Mouse (Mus musculus) embryonic facial prominence, embryonic 15.5 days (tissue): Measurements from ENCODE around the gene Fgfr1op. TPM values are rescaled to one million over a fixed set of nuclear protein-coding genes. Genes with fewer than 3 reads are reported as not detected.

Source experiments
- ATAC-seq: fragments of 200-750 bp; cut with Nextera tagmentation; 2 replicates; pipeline ENCODE4 v1.8.0; 2017; ENCODE audit warnings: low read depth, moderate TSS enrichment; ENCODE audit not compliant: insufficient number of reproducible peaks, low FRiP score, low TSS enrichment
- H3K27ac ChIP-seq: fragments of 300-500 bp; sonication (generic); replicated peaks from 2 replicates; pipeline ENCODE4 v1.5.1; 2015; ENCODE audit warnings: mild to moderate bottlenecking, inconsistent platforms
- H3K27me3 ChIP-seq: fragments of 300-500 bp; sonication (generic); 2 replicates; pipeline ENCODE4 v1.6.1; 2015; ENCODE audit warnings: inconsistent platforms
- H3K36me3 ChIP-seq: fragments of 300-500 bp; sonication (generic); 2 replicates; pipeline ENCODE4 v1.6.1; 2015; ENCODE audit warnings: mild to moderate bottlenecking, inconsistent platforms
- H3K4me1 ChIP-seq: fragments of 300-500 bp; sonication (generic); 2 replicates; pipeline ENCODE4 v1.6.1; 2015; ENCODE audit warnings: inconsistent platforms
- H3K4me2 ChIP-seq: fragments of 300-500 bp; sonication (generic); replicated peaks from 2 replicates; pipeline ENCODE4 v1.6.1; 2015; ENCODE audit warnings: mild to moderate bottlenecking, inconsistent platforms
- H3K4me3 ChIP-seq: fragments of 300-500 bp; sonication (generic); replicated peaks from 2 replicates; pipeline ENCODE4 v1.5.1; 2015; ENCODE audit warnings: mild to moderate bottlenecking, inconsistent platforms
- H3K9ac ChIP-seq: fragments of 300-500 bp; sonication (generic); 2 replicates; pipeline ENCODE4 v1.6.1; 2015; ENCODE audit warnings: inconsistent platforms
- H3K9me3 ChIP-seq: fragments of 300-500 bp; sonication (generic); replicated peaks from 2 replicates; pipeline ENCODE4 v1.6.1; 2016; ENCODE audit warnings: inconsistent platforms
- WGBS: fragments of 180-500 bp; shearing (Covaris S2); methylation state at CpG from one replicate; pipeline ENCODE4 v1.1.7; 2015; 5-methylcytosine and 5-hydroxymethylcytosine counted together
- polyA plus RNA-seq: library from polyadenylated mRNA; unstranded; fragments of >200 nt; fragmentation: Nextera tagmentation; extraction: Ambion mirVana; gene quantifications from 2 replicates; pipeline ENCODE4 v1.2.1, GENCODE M21; 2015

Gene Fgfr1op
- polyA plus RNA-seq, 1 experiment from 2014 or later: 34.6 TPM

GRCm38 (mm10) chr17:8209696-8210095, 44.4 kb downstream of the Fgfr1op start:
- WGBS: 88% methylated on average over 2 of the region's 2 CpGs
- no peaks in the 10 kb centered on the region for H3K4me1 ChIP-seq
- ATAC-seq: no peak

GRCm38 (mm10) chr17:8210170-8210569, 44.9 kb downstream of the Fgfr1op start:
- Histone ChIP-seq H3K27me3 (no peaks in the 10 kb centered on the region), H3K9ac (no peak overlapping the region), H3K36me3 (no peaks in the 10 kb centered on the region), H3K9me3 (no peaks in the 10 kb centered on the region), H3K4me3 (no peak overlapping the region), H3K27ac (no peak overlapping the region), H3K4me2 (no peak overlapping the region), H3K4me1 (no peaks in the 10 kb centered on the region)
- 49% methylated on average over 3 of the region's 3 CpGs for WGBS
- ATAC-seq: no peak

More at GRCm38 (mm10) chr17:8209696-8210095, 44.4 kb downstream of the Fgfr1op start:
- no peaks in the 10 kb centered on the region for H3K36me3 ChIP-seq
- H3K4me3 ChIP-seq: no peak overlapping the region
- H3K9me3 ChIP-seq: no peaks in the 10 kb centered on the region
- H3K9ac ChIP-seq: no peak overlapping the region
- no peaks in the 10 kb centered on the region for H3K27me3 ChIP-seq
- no peak overlapping the region for H3K4me2 ChIP-seq
- no peak overlapping the region for H3K27ac ChIP-seq

- no peak for ATAC-seq
- Histone ChIP-seq H3K27me3 (no peaks in the 10 kb centered on the region), H3K4me2 (no peak overlapping the region), H3K4me3 (no peak overlapping the region), H3K9me3 (no peaks in the 10 kb centered on the region), H3K36me3 (no peaks in the 10 kb centered on the region), H3K27ac (no peak overlapping the region), H3K9ac (no peak overlapping the region), H3K4me1 (no peaks in the 10 kb centered on the region)
- 69% methylated on average over 10 of the region's 10 CpGs for WGBS
These were observed 45.4 kb downstream of the Fgfr1op start for GRCm38 (mm10) chr17:8210675-8211074.

GRCm38 (mm10) chr17:8211399-8211798, 46.1 kb downstream of the Fgfr1op start:
- WGBS: 72% methylated on average over 6 of the region's 6 CpGs
- ATAC-seq: no peak
- H3K4me1 ChIP-seq: no peaks in the 10 kb centered on the region
- H3K36me3 ChIP-seq: no peaks in the 10 kb centered on the region
- no peak overlapping the region for H3K9ac ChIP-seq
- H3K9me3 ChIP-seq: no peaks in the 10 kb centered on the region
- no peak overlapping the region for H3K4me2 ChIP-seq
- no peak overlapping the region for H3K27ac ChIP-seq
- H3K27me3 ChIP-seq: no peaks in the 10 kb centered on the region
- H3K4me3 ChIP-seq: no peak overlapping the region

- no peak for ATAC-seq
- Histone ChIP-seq H3K27me3 (no peaks in the 10 kb centered on the region), H3K9ac (no peak overlapping the region), H3K4me1 (no peaks in the 10 kb centered on the region), H3K9me3 (no peaks in the 10 kb centered on the region), H3K27ac (no peak overlapping the region), H3K4me3 (no peak overlapping the region), H3K36me3 (no peaks in the 10 kb centered on the region), H3K4me2 (no peak overlapping the region)
- 81% methylated on average over 1 of the region's 1 CpGs for WGBS
These were observed 49.1 kb downstream of the Fgfr1op start for GRCm38 (mm10) chr17:8214369-8214768.

GRCm38 (mm10) chr17:8215016-8215745, 49.9 kb downstream of the Fgfr1op start:
- no peak overlapping the region for H3K4me2 ChIP-seq
- H3K4me3 ChIP-seq: no peak overlapping the region
- H3K27me3 ChIP-seq: no peaks in the 10 kb centered on the region
- whole genome bisulfite sequencing: 86% methylated on average over 12 of the region's 12 CpGs
- H3K4me1 ChIP-seq: no peaks in the 10 kb centered on the region
- no peak overlapping the region for H3K27ac ChIP-seq
- H3K9ac ChIP-seq: no peak overlapping the region
- H3K36me3 ChIP-seq: no peaks in the 10 kb centered on the region
- no peak for ATAC-seq
- no peaks in the 10 kb centered on the region for H3K9me3 ChIP-seq

GRCm38 (mm10) chr17:8223225-8223624, 57.9 kb downstream of the Fgfr1op start:
- Histone ChIP-seq H3K9ac (no peak overlapping the region), H3K4me2 (no peak overlapping the region), H3K27me3 (no peaks in the 10 kb centered on the region), H3K4me3 (no peak overlapping the region), H3K4me1 (no peaks in the 10 kb centered on the region), H3K36me3 (no peaks in the 10 kb centered on the region), H3K9me3 (no peaks in the 10 kb centered on the region), H3K27ac (no peak overlapping the region)
- no peak for ATAC-seq
- 84% methylated on average over 10 of the region's 10 CpGs for WGBS

GRCm38 (mm10) chr17:8224072-8224471, 58.8 kb downstream of the Fgfr1op start:
- Histone ChIP-seq H3K9ac (no peak overlapping the region), H3K9me3 (no peaks in the 10 kb centered on the region), H3K4me1 (no peaks in the 10 kb centered on the region), H3K4me3 (no peak overlapping the region), H3K27ac (no peak overlapping the region), H3K4me2 (no peak overlapping the region), H3K36me3 (no peaks in the 10 kb centered on the region), H3K27me3 (0 out of 2 replicates have a peak, but pooled peaks cover 4% of the 10 kb centered on the region)
- no peak for ATAC-seq
- 79% methylated on average over 1 of the region's 1 CpGs for WGBS

GRCm38 (mm10) chr17:8225166-8225565, 59.9 kb downstream of the Fgfr1op start:
- no peak for ATAC-seq
- no peak overlapping the region for H3K27ac ChIP-seq
- no peak overlapping the region for H3K4me2 ChIP-seq
- no peaks in the 10 kb centered on the region for H3K4me1 ChIP-seq
- 91% methylated on average over 2 of the region's 2 CpGs for WGBS
- H3K4me3 ChIP-seq: no peak overlapping the region
- H3K36me3 ChIP-seq: no peaks in the 10 kb centered on the region
- H3K9ac ChIP-seq: no peak overlapping the region
- H3K27me3 ChIP-seq: 0 out of 2 replicates have a peak, but pooled peaks cover 4% of the 10 kb centered on the region
- no peaks in the 10 kb centered on the region for H3K9me3 ChIP-seq

- WGBS: 84% methylated on average over 4 of the region's 4 CpGs
- no peak overlapping the region for H3K4me3 ChIP-seq
- no peaks in the 10 kb centered on the region for H3K4me1 ChIP-seq
- no peak for ATAC-seq
- H3K9me3 ChIP-seq: no peaks in the 10 kb centered on the region
- H3K27ac ChIP-seq: no peak overlapping the region
- H3K4me2 ChIP-seq: no peak overlapping the region
- 0 out of 2 replicates have a peak, but pooled peaks cover 4% of the 10 kb centered on the region for H3K27me3 ChIP-seq
- no peak overlapping the region for H3K9ac ChIP-seq
- no peaks in the 10 kb centered on the region for H3K36me3 ChIP-seq
These were observed 60.4 kb downstream of the Fgfr1op start for GRCm38 (mm10) chr17:8225746-8226145.

- Histone ChIP-seq H3K9ac (no peak overlapping the region), H3K4me1 (no peaks in the 10 kb centered on the region), H3K9me3 (no peaks in the 10 kb centered on the region), H3K27ac (no peak overlapping the region), H3K27me3 (0 out of 2 replicates have a peak, but pooled peaks cover 4% of the 10 kb centered on the region), H3K36me3 (no peaks in the 10 kb centered on the region), H3K4me2 (no peak overlapping the region), H3K4me3 (no peak overlapping the region)
- no peak for ATAC-seq
- WGBS: 45% methylated on average over 9 of the region's 9 CpGs
These were observed 63.3 kb downstream of the Fgfr1op start for GRCm38 (mm10) chr17:8228622-8229021.

- 89% methylated on average over 3 of the region's 3 CpGs for WGBS
- Histone ChIP-seq H3K9ac (no peak overlapping the region), H3K36me3 (no peaks in the 10 kb centered on the region), H3K4me2 (no peak overlapping the region), H3K4me1 (no peaks in the 10 kb centered on the region), H3K9me3 (no peaks in the 10 kb centered on the region), H3K27ac (no peak overlapping the region), H3K4me3 (no peak overlapping the region), H3K27me3 (0 out of 2 replicates have a peak, but pooled peaks cover 4% of the 10 kb centered on the region)
- no peak for ATAC-seq
These were observed 64.3 kb downstream of the Fgfr1op start for GRCm38 (mm10) chr17:8229607-8230006.
